Mouse (Mus musculus): ENCODE results near the gene Kcnn1. TPM values are rescaled to one million over a fixed set of nuclear protein-coding genes. Genes with fewer than 3 reads are reported as not detected.

Kcnn1 gene
- polyA plus RNA-seq, 1 experiment from 2014 or later: 4.3 TPM

DNA sequence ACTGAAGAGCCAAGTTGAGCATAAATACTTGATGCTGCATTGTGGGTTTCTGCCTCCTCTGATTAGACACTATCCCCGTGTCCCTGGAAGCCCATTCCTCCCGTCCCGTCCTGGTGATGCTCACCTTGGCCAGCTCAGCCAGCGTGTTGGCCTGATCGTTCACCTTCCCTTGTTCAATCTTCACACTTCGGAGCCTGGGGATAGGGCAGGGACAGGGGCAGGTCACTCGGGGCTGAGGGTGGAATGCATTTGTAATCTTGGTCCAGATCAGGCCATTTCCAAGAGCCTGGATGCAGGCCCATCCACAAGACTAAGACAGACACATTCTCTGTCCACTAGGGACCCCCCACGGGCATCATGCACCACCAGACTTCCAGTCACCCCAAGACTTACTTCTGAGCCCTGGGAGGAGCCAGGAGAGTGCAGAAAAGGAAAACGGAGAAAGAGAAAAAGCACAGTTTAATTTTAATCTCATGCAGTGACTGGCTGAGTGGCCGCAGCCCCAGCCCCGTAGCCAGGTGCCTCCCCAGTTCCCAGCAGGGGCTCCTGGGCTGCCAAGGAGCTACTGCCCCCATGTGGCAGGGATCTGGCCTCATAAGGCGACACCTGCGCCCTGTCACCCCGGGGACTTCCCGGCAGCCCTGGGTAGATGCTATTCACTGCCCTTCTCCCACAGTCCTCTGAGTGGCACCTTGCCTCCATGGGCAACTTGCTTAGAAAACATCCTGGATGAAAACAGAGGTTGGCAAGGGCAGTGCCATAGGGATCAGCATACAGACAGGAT is 16.5 kb downstream of the Kcnn1 start:
- no peak for ATAC-seq (ENCODE audit: low FRiP score, low read depth)
- no peak overlapping the region for H3K9ac ChIP-seq
- peaks cover 6% of the 10 kb centered on the region for H3K27me3 ChIP-seq
- H3K4me2 ChIP-seq (replicated peaks): no peak overlapping the region
- H3K9me3 ChIP-seq: no peaks in the 10 kb centered on the region
- 47% methylated on average over 15 of the region's 15 CpGs for WGBS
- H3K4me3 ChIP-seq: no peak overlapping the region
- H3K4me1 ChIP-seq: peaks cover 3% of the 10 kb centered on the region
- no peak overlapping the region for H3K27ac ChIP-seq
- no peaks in the 10 kb centered on the region for H3K36me3 ChIP-seq

DNA sequence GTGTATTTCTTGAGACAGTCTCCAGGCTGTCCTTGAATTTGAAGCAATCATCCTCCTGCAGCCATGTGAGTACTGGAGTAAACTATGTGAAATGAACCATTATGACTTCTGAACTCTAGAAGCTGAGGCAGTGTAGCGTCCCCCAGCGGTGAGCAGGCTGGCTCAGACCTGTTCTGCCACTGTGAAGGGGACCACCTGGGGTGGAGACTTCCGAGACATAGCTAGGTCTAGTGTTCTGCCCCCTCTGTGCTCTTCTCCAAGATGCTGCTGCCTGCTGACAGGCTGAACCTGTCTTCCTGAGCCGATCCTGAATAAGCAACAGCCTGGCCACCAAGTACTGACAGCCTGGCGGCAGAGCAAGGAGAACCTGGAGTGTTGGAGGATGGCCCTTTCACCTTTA is 17.9 kb downstream of the Kcnn1 start:
- Histone ChIP-seq H3K9ac (no peak overlapping the region), H3K4me3 (no peak overlapping the region), H3K4me2 (replicated peaks) (no peak overlapping the region), H3K27me3 (peaks cover 6% of the 10 kb centered on the region), H3K4me1 (peaks cover 11% of the 10 kb centered on the region; the same call in 1 of the 2 replicates), H3K36me3 (no peaks in the 10 kb centered on the region), H3K27ac (no peak overlapping the region), H3K9me3 (no peaks in the 10 kb centered on the region)
- 46% methylated on average over 5 of the region's 5 CpGs for WGBS
- no peak for ATAC-seq (ENCODE audit: low FRiP score, low read depth)

DNA sequence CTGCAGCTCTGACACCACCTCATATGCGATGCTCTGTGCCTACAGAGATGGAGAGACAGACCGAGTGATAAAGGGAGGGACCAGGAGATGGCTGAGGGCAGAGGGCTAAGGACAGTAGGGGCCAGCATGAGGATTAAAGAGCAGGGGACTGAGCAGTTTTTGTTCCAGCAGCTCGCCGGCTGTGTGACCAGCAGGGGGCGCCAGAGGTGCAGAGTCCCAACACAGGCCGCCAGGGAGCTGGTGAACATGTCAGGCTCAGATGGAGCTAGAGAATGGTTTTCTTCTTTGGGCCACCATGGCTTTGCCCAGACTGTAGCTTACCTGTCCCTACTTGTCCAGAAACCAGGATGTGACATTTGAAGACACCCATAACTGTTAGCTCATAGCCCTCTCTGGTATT is 18.5 kb downstream of the Kcnn1 start:
- peaks cover 13% of the 10 kb centered on the region; the same call in 1 of the 2 replicates for H3K4me1 ChIP-seq
- H3K4me3 ChIP-seq: no peak overlapping the region
- 2% methylated on average over 6 of the region's 6 CpGs for WGBS
- no peaks in the 10 kb centered on the region for H3K9me3 ChIP-seq
- no peak overlapping the region for H3K4me2 ChIP-seq (replicated peaks)
- no peak overlapping the region for H3K9ac ChIP-seq
- H3K36me3 ChIP-seq: no peaks in the 10 kb centered on the region
- ATAC-seq (ENCODE audit: low FRiP score, low read depth): no peak
- H3K27ac ChIP-seq: no peak overlapping the region
- H3K27me3 ChIP-seq: peaks cover 6% of the 10 kb centered on the region

GRCm38 (mm10) chr8:70843941-70844340 is 19.1 kb downstream of the Kcnn1 start:
- WGBS: 87% methylated on average over 8 of the region's 8 CpGs
- peaks cover 13% of the 10 kb centered on the region; the same call in 1 of the 2 replicates for H3K4me1 ChIP-seq
- no peak overlapping the region for H3K4me3 ChIP-seq
- H3K9me3 ChIP-seq: no peaks in the 10 kb centered on the region
- H3K27me3 ChIP-seq: peaks cover 6% of the 10 kb centered on the region
- no peak for ATAC-seq (ENCODE audit: low FRiP score, low read depth)
- H3K27ac ChIP-seq: no peak overlapping the region
- no peak overlapping the region for H3K4me2 ChIP-seq (replicated peaks)
- H3K9ac ChIP-seq: no peak overlapping the region
- no peaks in the 10 kb centered on the region for H3K36me3 ChIP-seq

GRCm38 (mm10) chr8:70843214-70843773 is 19.8 kb downstream of the Kcnn1 start:
- Histone ChIP-seq H3K36me3 (no peaks in the 10 kb centered on the region), H3K9me3 (no peaks in the 10 kb centered on the region), H3K27ac (no peak overlapping the region), H3K4me1 (peaks cover 18% of the 10 kb centered on the region), H3K27me3 (peaks cover 6% of the 10 kb centered on the region), H3K9ac (0 out of 2 replicates have a peak overlapping the region, but pooled peaks have one; percentile 3), H3K4me2 (replicated peaks) (no peak overlapping the region), H3K4me3 (no peak overlapping the region)
- 82% methylated on average over 5 of the region's 5 CpGs for WGBS
- no peak for ATAC-seq (ENCODE audit: low FRiP score, low read depth)

DNA sequence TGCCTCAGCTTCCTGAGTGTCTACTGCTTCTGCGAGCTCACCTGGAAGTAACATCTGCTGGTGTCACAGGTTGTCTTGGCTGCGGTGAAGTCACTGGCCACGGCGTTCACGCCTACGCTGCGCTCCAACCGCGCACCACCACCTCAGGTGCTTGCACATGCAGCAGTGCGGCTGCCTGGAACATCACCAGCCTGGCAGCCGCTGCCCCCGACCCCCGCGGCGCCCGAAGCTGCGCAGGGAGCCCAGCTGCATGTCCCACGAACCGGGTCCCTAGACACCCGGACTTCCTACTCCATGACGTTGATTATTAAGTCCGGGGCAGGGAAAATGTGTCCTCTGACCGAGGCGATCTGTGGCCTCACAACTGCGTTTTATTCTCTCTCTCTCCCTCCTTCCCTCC is 20.6 kb downstream of the Kcnn1 start:
- 73% methylated on average over 25 of the region's 25 CpGs for WGBS
- Histone ChIP-seq H3K4me3 (no peak overlapping the region), H3K27ac (no peak overlapping the region), H3K36me3 (no peaks in the 10 kb centered on the region), H3K4me1 (peaks cover 18% of the 10 kb centered on the region), H3K9me3 (no peaks in the 10 kb centered on the region), H3K27me3 (peaks cover 4% of the 10 kb centered on the region; the same call in 1 of the 2 replicates), H3K4me2 (replicated peaks) (no peak overlapping the region), H3K9ac (no peak overlapping the region)
- no peak for ATAC-seq (ENCODE audit: low FRiP score, low read depth)

GRCm38 (mm10) chr8:70841147-70842072 is 21.6 kb downstream of the Kcnn1 start:
- Histone ChIP-seq H3K27me3 (no peaks in the 10 kb centered on the region), H3K4me1 (peaks cover 18% of the 10 kb centered on the region), H3K4me2 (replicated peaks) (no peak overlapping the region), H3K4me3 (no peak overlapping the region), H3K9me3 (no peaks in the 10 kb centered on the region), H3K27ac (no peak overlapping the region), H3K9ac (0 out of 2 replicates have a peak overlapping the region, but pooled peaks have one; percentile 13), H3K36me3 (no peaks in the 10 kb centered on the region)
- WGBS: 35% methylated on average over 22 of the region's 22 CpGs
- ATAC-seq (ENCODE audit: low FRiP score, low read depth): no peak

GRCm38 (mm10) chr8:70840590-70840989 is 22.5 kb downstream of the Kcnn1 start:
- Histone ChIP-seq H3K4me3 (no peak overlapping the region), H3K27ac (no peak overlapping the region), H3K9ac (no peak overlapping the region), H3K4me1 (peaks cover 18% of the 10 kb centered on the region), H3K9me3 (no peaks in the 10 kb centered on the region), H3K4me2 (replicated peaks) (no peak overlapping the region), H3K36me3 (peaks cover 5% of the 10 kb centered on the region), H3K27me3 (no peaks in the 10 kb centered on the region)
- WGBS: 59% methylated on average over 10 of the region's 10 CpGs
- ATAC-seq (ENCODE audit: low FRiP score, low read depth): no peak

DNA sequence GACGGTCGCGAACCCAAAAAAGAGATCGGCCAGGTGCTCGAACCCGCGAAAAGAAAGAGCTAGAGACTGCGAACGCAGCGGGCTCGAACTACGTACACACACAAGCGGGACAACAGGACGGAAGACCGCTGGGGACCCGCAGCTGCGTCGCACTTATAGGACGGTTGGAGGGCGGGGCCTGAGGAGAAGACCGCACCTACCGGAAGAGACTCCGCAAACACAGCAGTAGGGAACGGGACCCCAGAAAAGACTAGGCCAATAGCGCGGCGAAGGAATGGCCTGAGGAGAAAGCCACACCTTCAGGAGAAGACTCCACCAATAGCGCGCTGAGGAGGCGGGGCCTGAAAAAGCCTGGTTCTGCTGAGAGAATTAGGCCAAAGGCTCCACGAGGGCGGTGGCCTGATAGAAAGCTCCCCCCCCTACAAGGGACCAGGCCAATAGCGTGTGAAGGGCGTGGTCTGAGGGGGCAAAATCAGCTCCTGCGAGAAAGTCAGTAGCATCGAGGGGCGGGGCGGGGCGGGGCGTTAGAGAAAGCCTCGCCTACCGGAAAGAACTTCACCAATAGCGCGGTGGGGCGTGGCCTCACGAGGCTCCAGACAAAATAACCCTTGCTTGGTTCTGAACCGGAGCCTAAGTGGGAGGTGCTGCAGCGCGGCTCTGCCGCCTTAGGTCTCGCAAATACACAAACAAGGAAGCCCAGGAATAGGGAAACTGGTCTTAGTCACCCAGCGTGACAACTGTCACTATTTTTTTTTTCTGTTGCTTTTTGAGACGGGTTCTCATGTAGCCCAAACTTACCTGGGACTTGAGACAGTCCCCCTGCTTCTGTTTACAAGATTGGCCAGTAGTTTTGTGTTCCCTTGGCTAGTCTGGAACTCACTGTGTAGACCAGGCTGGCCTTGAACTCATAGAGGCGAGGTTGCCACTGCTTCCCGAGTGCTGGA is 23.4 kb downstream of the Kcnn1 start, which contains the start of gene Arrdc2:
Arrdc2 (minus strand) TSS at position 313 of the 944 bp plus-strand sequence.
- peak within 1 kb of the TSS; percentile 87 for H3K4me2 ChIP-seq (replicated peaks)
- H3K27me3 ChIP-seq: no peaks in the 10 kb centered on the region
- peak within 1 kb of the TSS; percentile 83 for H3K9ac ChIP-seq
- peaks cover 12% of the 10 kb centered on the region for H3K36me3 ChIP-seq
- 3% methylated on average over 53 of the region's 55 CpGs for WGBS
- H3K4me1 ChIP-seq: peaks cover 18% of the 10 kb centered on the region
- peak within 1 kb of the TSS; percentile 70 for H3K4me3 ChIP-seq
- ATAC-seq (ENCODE audit: low FRiP score, low read depth): peak; percentile 98
- H3K9me3 ChIP-seq: no peaks in the 10 kb centered on the region
- H3K27ac ChIP-seq: peak within 1 kb of the TSS; percentile 82

GRCm38 (mm10) chr8:70838654-70839407 is 24.2 kb downstream of the Kcnn1 start:
- peak; percentile 26 for ATAC-seq (ENCODE audit: low FRiP score, low read depth)
- peak overlapping the region; percentile 87 for H3K4me2 ChIP-seq (replicated peaks)
- H3K27ac ChIP-seq: peak overlapping the region; percentile 82
- peaks cover 12% of the 10 kb centered on the region for H3K36me3 ChIP-seq
- no peaks in the 10 kb centered on the region for H3K27me3 ChIP-seq
- WGBS: 2% methylated on average over 65 of the region's 66 CpGs
- peak overlapping the region; percentile 83 for H3K9ac ChIP-seq
- peaks cover 18% of the 10 kb centered on the region for H3K4me1 ChIP-seq
- no peaks in the 10 kb centered on the region for H3K9me3 ChIP-seq
- H3K4me3 ChIP-seq: peak overlapping the region; percentile 70

Measured in limb, embryonic 13.5 days (tissue).